Mouse (Mus musculus) liver, adult 2 months (tissue): ENCODE data around the gene Gm26938. TPM values are rescaled to one million over a fixed set of nuclear protein-coding genes. Genes with fewer than 3 reads are reported as not detected.
A peak's percentile ranks its signal among the peaks of the same experiment; 100 is the strongest.

Experiments used
- DNase-seq: peaks from one replicate; pipeline ENCODE4 v3.0.0-alpha.2; 2011; ENCODE audit warnings: low read depth, low spot score; ENCODE audit errors: extremely low read depth
- H3K27ac ChIP-seq: fragments of 200-500 bp; replicated peaks from 2 replicates; pipeline ENCODE4 v1.5.1; 2012; ENCODE audit warnings: low read depth, mild to moderate bottlenecking, control low read depth, inconsistent platforms, low read length; ENCODE audit not compliant: insufficient read depth
- H3K27me3 ChIP-seq: fragments of 200-500 bp; 2 replicates; pipeline ENCODE4 v1.6.1; 2012; ENCODE audit warnings: mild to moderate bottlenecking, moderate library complexity, low read length, inconsistent platforms; ENCODE audit not compliant: control insufficient read depth, insufficient read depth
- H3K36me3 ChIP-seq: fragments of 200-500 bp; 2 replicates; pipeline ENCODE4 v1.6.1; 2012; ENCODE audit warnings: low read length, inconsistent platforms; ENCODE audit not compliant: control insufficient read depth, insufficient read depth
- H3K4me1 ChIP-seq: fragments of 200-500 bp; 2 replicates; pipeline ENCODE4 v1.6.1; 2011; ENCODE audit warnings: low read length; ENCODE audit not compliant: control insufficient read depth, insufficient read depth
- H3K4me3 ChIP-seq: fragments of 200-500 bp; 2 replicates; pipeline ENCODE4 v1.5.1; 2011; ENCODE audit warnings: low read depth, mild to moderate bottlenecking, control low read depth, low read length, moderate library complexity; ENCODE audit not compliant: insufficient read depth
- H3K79me2 ChIP-seq: fragments of 200-500 bp; 2 replicates; pipeline ENCODE4 v1.6.1; 2012; ENCODE audit warnings: inconsistent platforms, mild to moderate bottlenecking, low read length, moderate library complexity; ENCODE audit not compliant: control insufficient read depth, insufficient read depth
- H3K9ac ChIP-seq: fragments of 200-500 bp; 2 replicates; pipeline ENCODE4 v1.6.1; 2012; ENCODE audit warnings: low read depth, mild to moderate bottlenecking, control low read depth, inconsistent platforms, low read length
- CTCF ChIP-seq: fragments of 200-500 bp; IDR thresholded peaks from 2 replicates; pipeline ENCODE4 v1.5.1; 2011; ENCODE audit warnings: low read depth, low read length, control low read depth
- POLR2A ChIP-seq: fragments of 200-500 bp; IDR thresholded peaks from 2 replicates; pipeline ENCODE4 v1.6.1; 2011; ENCODE audit warnings: low read length, control low read depth; ENCODE audit not compliant: insufficient read depth; ENCODE audit errors: extremely low read depth
- WGBS: fragments of 180-500 bp; shearing (Covaris S2); methylation state at CpG from one replicate; pipeline ENCODE4 v1.1.7; 2018; 5-methylcytosine and 5-hydroxymethylcytosine counted together
- polyA plus RNA-seq: library from polyadenylated mRNA; depleted of rRNA; stranded (reverse); fragments of >200 nt; gene quantifications from 2 replicates; pipeline ENCODE4 v1.2.3, GENCODE M21; 2012
- total RNA-seq: library from RNA; depleted of rRNA; stranded (reverse); fragments of >200 nt; gene quantifications from 2 replicates; pipeline ENCODE4 v1.2.3, GENCODE M21; 2014

Gene Gm26938
- total and polyA plus RNA-seq, 2 experiments, result not detected

- 14% methylated on average over 13 of the region's 13 CpGs for WGBS
- H3K79me2 ChIP-seq, result no peaks in the 10 kb centered on the region
- no peaks in the 10 kb centered on the region; the same call in 1 of the 2 replicates for H3K36me3 ChIP-seq
- TF ChIP-seq POLR2A (0 out of 2 replicates have a peak, but pooled peaks have one; percentile 10), CTCF (no peak; the same call in 1 of the 2 replicates)
- DNase-seq, result peak; percentile 89
- no peaks in the 10 kb centered on the region for H3K27me3 ChIP-seq
- H3K4me3 ChIP-seq, result peak overlapping the region; percentile 58
- no peaks in the 10 kb centered on the region for H3K4me1 ChIP-seq
- H3K9ac ChIP-seq, result peak overlapping the region; percentile 58
- peak overlapping the region; percentile 50 for H3K27ac ChIP-seq
Observed at GRCm38 (mm10) chr5:139813963-139814381, 12.2 kb downstream of the Gm26938 start.

GRCm38 (mm10) chr5:139813126-139813490 lies 13.1 kb downstream of the Gm26938 start:
- no peak for TF ChIP-seq POLR2A
- H3K27me3 ChIP-seq, result no peaks in the 10 kb centered on the region
- no peaks in the 10 kb centered on the region for H3K4me1 ChIP-seq
- no peak overlapping the region for H3K27ac ChIP-seq
- no peak for DNase-seq
- no peak overlapping the region for H3K9ac ChIP-seq
- no peaks in the 10 kb centered on the region for H3K79me2 ChIP-seq
- no peaks in the 10 kb centered on the region; the same call in 1 of the 2 replicates for H3K36me3 ChIP-seq
- 57% methylated on average over 10 of the region's 10 CpGs for WGBS
- no peak overlapping the region for H3K4me3 ChIP-seq

GRCm38 (mm10) chr5:139812398-139813125 lies 13.6 kb downstream of the Gm26938 start:
- no peak for TF ChIP-seq CTCF
- TF ChIP-seq POLR2A, result no peak
- no peak for DNase-seq
- Histone ChIP-seq H3K36me3 (no peaks in the 10 kb centered on the region; the same call in 1 of the 2 replicates), H3K27me3 (no peaks in the 10 kb centered on the region), H3K4me3 (no peak overlapping the region), H3K79me2 (no peaks in the 10 kb centered on the region), H3K27ac (no peak overlapping the region), H3K9ac (no peak overlapping the region), H3K4me1 (no peaks in the 10 kb centered on the region)
- 79% methylated on average over 20 of the region's 20 CpGs for WGBS

- H3K27ac ChIP-seq, result no peak overlapping the region
- DNase-seq, result no peak
- no peak overlapping the region for H3K9ac ChIP-seq
- H3K4me3 ChIP-seq, result no peak overlapping the region
- H3K79me2 ChIP-seq, result no peaks in the 10 kb centered on the region
- TF ChIP-seq CTCF, result no peak
- no peaks in the 10 kb centered on the region; the same call in 1 of the 2 replicates for H3K36me3 ChIP-seq
- H3K4me1 ChIP-seq, result no peaks in the 10 kb centered on the region
- no peaks in the 10 kb centered on the region for H3K27me3 ChIP-seq
- 60% methylated on average over 15 of the region's 15 CpGs for WGBS
Observed at GRCm38 (mm10) chr5:139811677-139812397, 14.4 kb downstream of the Gm26938 start.

GRCm38 (mm10) chr5:139809397-139809796 lies 16.8 kb downstream of the Gm26938 start:
- DNase-seq, result no peak
- TF ChIP-seq CTCF (peak; percentile 35), POLR2A (no peak)
- no peak overlapping the region for H3K9ac ChIP-seq
- no peaks in the 10 kb centered on the region for H3K79me2 ChIP-seq
- H3K27me3 ChIP-seq, result no peaks in the 10 kb centered on the region
- WGBS, result 72% methylated on average over 4 of the region's 4 CpGs
- H3K27ac ChIP-seq, result no peak overlapping the region
- H3K36me3 ChIP-seq, result no peaks in the 10 kb centered on the region; the same call in 1 of the 2 replicates
- no peaks in the 10 kb centered on the region for H3K4me1 ChIP-seq
- H3K4me3 ChIP-seq, result no peak overlapping the region

GRCm38 (mm10) chr5:139805924-139806323 lies 20.3 kb downstream of the Gm26938 start:
- no peak overlapping the region for H3K9ac ChIP-seq
- H3K4me1 ChIP-seq, result no peaks in the 10 kb centered on the region
- H3K4me3 ChIP-seq, result no peak overlapping the region
- no peaks in the 10 kb centered on the region for H3K27me3 ChIP-seq
- no peak for DNase-seq
- 96% methylated on average over 8 of the region's 8 CpGs for WGBS
- no peak overlapping the region for H3K27ac ChIP-seq
- H3K36me3 ChIP-seq, result no peaks in the 10 kb centered on the region; the same call in 1 of the 2 replicates
- TF ChIP-seq POLR2A (no peak), CTCF (no peak)
- H3K79me2 ChIP-seq, result no peaks in the 10 kb centered on the region
